Mouse (Mus musculus) inflammation-experienced regulatory T-cells (primary cell): ENCODE measurements around the gene Picalm. TPM values are rescaled to one million over a fixed set of nuclear protein-coding genes. Genes with fewer than 3 reads are reported as not detected.

Experiments used
- polyA plus RNA-seq, 2 experiments: library from polyadenylated mRNA; unstranded; fragments of 100-300 nt; shearing (Covaris generic); gene quantifications; one replicate each; pipeline ENCODE4 v1.2.1; 2017

Picalm gene
- polyA plus RNA-seq, result 10 to 100 TPM; 37.6 to 39.8 TPM

DNA sequence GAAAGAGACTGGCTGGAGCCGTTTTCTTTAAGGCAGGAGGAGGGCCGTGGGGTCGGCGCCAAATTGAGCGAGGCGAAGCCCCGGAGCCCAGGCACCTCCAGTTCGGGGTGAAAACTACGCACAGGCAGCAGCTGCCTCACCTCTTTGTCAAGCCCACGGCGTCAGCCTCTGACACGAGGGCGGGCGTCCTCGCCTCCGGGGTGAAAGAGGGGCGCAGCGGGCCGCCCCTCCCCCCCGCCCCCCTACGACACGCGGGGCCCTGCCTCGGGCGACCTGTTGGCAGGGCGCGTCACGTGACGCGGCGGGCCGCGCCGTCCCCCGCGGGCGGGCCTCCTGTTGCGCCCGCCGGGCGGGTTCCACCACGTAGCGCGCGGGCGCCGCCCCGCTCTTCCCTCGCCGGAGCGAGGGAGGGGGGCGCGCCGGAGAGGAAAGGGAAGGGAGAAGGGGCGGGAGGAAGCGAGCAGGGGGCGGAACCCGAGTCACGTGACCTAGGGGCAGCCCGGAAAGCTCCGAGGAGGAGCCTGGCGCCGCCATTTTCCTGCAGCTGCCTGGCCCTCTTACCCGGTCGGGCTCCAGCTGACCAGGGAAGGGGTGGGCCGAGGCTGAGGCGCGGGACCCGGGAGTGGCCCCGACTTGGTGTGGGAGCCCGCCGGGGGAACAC lies at the start of gene Picalm:
TSS of gene Picalm (plus strand) at position 482 of the 661 bp plus-strand sequence.

Other genes starting within 250 kb of the Picalm start
- under 1 TPM in 1 of 2 experiments, not detected in 1; 0.38 TPM for gene Ccdc81, start 226.6 kb upstream of the Picalm start, polyA plus RNA-seq
- gene Hikeshi, start 189.0 kb upstream of the Picalm start, polyA plus RNA-seq, result 100 to 1,000 TPM in 1 of 2 experiments, 10 to 100 TPM in 1; 97.6 to 103 TPM
- 100 to 1,000 TPM; 106 to 118 TPM for gene Eed, start 149.2 kb upstream of the Picalm start, polyA plus RNA-seq
- 1 to 10 TPM in 1 of 2 experiments, under 1 TPM in 1; 0.43 to 2.4 TPM for gene Ccdc83, start 135.6 kb downstream of the Picalm start, polyA plus RNA-seq
- gene Sytl2, start 172.0 kb downstream of the Picalm start, polyA plus RNA-seq, result 10 to 100 TPM; 61.6 to 76.8 TPM